Mouse (Mus musculus): Measurements from ENCODE around the gene Ctsh.
A peak's percentile ranks its signal among the peaks of the same experiment; 100 is the strongest.
"Not testable (repeated sequence)": the region's sequence is repeated elsewhere in the genome, so short reads cannot be mapped to it uniquely, and the experiment has no call there.

Gene Ctsh

GRCm38 (mm10) chr9:90059828-90060573 lies 6.0 kb downstream of the Ctsh start:
- no peak for DNase-seq

DNA sequence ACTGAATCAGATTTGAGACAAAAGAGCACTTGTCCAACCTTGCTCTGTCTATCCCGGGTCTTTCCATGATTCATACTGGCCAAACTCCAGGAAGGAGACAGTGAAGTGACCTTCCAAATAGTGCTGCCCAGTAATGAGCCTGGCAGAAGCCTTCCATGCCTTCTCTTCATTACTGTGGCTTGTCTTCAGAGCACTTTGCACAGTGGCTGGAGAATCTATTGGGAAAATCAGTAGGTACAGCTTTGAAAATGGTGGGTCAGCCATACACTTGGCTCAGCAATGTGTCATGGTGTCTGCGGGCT lies 6.6 kb downstream of the Ctsh start:
- no peak for DNase-seq

DNA sequence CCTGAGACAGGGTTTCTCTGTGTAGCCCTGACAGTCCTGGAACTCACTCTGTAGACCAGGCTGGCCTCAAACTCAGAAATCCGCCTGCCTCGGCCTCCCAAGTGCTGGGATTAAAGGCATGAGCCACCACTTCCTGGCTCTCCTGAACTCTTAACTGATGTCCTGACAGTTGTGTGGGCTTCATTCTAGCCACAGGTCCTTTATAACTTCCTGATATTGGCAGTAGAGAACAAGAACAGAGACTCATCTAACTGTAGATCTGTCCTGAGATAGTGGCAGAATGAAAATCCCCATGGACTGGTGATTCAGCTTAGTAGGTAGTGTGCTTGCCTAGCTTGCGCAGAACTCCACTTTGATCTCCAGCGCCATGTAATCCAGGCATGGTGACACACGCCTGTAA lies 7.0 kb downstream of the Ctsh start:
- DNase-seq, result not testable (repeated sequence)

DNA sequence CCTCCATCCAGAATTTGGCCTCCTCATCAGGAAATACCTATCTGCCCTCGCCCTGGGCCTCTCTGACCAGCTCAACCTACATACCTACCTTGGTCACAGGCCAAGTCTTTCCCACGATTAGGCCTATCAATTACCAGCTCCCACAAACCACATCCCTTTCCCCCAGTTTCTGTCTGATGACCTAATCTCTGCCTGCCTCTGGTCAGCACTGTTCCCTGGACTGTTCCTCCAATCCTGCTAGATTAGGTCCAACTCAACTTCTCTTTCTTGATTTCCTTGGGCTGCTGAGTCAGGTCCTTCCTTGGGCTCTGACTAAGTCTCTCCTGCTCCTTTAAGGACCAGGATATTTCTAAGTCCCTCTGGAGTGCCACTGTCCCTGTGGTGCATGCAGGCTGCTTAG lies 13.4 kb downstream of the Ctsh start:
- DNase-seq, result no peak

- DNase-seq, result no peak
Measured at GRCm38 (mm10) chr9:90068786-90069185, 14.8 kb downstream of the Ctsh start.

GRCm38 (mm10) chr9:90069485-90069884 lies 15.5 kb downstream of the Ctsh start:
- DNase-seq, result no peak

- DNase-seq, result no peak
Measured at GRCm38 (mm10) chr9:90070174-90070573, 16.2 kb downstream of the Ctsh start.

- no peak for DNase-seq
Measured at GRCm38 (mm10) chr9:90075336-90075735, 21.4 kb downstream of the Ctsh start.

- no peak for DNase-seq
Measured at GRCm38 (mm10) chr9:90076131-90076530, 22.2 kb downstream of the Ctsh start.

GRCm38 (mm10) chr9:90076849-90077461 lies 23.0 kb downstream of the Ctsh start:
- peak; percentile 53 to 62 for DNase-seq

DNA sequence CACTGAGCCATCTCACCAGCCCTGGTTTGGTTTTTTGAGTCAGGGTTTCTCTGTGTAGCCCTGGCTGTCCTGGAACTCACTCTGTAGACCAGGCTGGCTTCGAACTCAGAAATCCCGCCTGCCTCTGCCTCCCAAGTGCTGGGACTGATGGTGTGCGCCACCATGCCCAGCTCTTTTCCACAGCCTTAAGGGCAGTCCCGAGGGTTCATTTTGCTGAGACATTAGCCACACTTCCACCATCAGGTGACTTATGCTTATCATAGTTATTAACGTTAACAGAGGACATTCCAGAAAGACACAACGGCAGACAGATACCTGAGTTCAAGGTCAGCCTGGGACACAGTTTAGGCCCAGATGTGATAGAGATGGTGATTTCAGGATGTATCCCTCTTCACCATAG lies 28.0 kb downstream of the Ctsh start:
- DNase-seq, result not testable (repeated sequence)

GRCm38 (mm10) chr9:90082992-90083391 lies 29.0 kb downstream of the Ctsh start:
- DNase-seq, result no peak

GRCm38 (mm10) chr9:90084152-90084551 lies 30.2 kb downstream of the Ctsh start:
- DNase-seq, result no peak

GRCm38 (mm10) chr9:90084766-90085468 lies 31.0 kb downstream of the Ctsh start:
- no peak for DNase-seq

- no peak for DNase-seq
Measured at GRCm38 (mm10) chr9:90087906-90088485, 34.0 kb downstream of the Ctsh start.

DNA sequence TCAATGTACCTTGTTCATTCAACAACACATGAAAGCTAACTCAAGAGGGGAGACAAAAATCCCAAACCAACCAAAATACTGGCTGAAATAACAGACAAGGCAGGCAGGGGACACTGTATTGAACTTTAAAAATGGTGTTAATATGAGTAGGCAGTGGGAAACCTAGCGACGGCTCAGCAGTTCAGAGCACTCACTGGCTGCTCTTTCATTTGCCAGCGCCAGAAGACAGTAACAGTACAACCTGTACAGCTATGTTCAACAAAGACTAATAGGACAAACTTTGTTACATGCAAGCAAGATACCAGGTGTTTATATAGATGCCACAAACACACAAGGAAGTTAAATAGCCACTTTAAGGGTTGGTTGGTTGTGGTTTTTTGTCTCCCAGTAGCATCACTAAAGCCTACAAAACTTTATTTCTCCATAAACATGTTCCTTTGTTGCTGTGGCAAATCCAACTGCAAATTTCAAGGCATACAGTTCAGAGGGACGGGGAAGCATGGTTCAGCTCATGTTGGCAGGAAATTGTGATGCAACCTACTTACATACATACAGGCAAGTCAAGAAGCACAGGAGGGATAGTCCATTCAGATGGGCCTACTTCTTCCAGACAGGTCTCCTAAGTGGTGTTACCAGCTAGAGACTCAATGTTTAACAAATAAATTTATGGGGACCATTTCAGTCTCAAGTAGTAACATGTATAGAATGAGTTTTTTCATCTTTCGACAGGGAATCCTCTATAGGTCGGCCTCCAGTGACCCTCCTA lies 35.6 kb downstream of the Ctsh start:
- DNase-seq, result no peak

DNA sequence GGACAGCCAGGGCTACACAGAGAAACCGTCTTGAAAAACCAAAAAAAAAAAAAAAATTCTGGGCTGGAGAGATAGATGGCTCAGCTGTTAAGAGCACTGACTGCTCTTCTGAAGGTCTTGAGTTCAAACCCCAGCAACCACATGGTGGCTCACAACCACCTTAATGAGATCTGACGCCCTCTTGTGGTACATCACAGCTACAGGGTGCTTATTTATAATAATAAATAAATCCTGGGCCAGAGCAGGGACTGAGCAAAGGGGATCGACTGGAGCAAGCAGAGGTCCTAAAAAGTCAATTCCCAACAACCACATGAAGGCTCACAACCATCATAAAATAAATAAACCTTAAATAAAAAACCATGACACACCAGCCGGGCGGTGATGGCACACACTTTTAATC lies 45.0 kb downstream of the Ctsh start:
- DNase-seq, result no peak

- DNase-seq, result no peak
Measured at GRCm38 (mm10) chr9:90100760-90101159, 46.8 kb downstream of the Ctsh start.

DNA sequence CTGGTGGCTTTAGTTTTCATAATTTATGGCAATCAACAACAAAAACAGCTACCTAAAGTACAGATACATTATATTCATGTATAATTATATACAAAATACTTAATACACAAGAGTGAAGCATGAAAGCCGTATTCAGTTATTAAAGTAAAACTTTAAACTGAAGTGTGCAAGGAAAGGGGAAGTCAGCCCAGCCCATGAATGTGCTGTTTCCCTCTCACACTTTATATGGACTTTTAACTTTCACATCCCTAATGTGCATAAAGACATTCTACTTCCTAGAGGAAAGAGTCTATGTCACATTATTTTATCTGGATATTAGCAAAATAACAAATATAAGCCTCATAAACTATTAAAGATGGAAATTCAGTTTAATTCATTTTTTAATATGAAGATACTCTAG lies 51.5 kb downstream of the Ctsh start:
- DNase-seq, result no peak

DNA sequence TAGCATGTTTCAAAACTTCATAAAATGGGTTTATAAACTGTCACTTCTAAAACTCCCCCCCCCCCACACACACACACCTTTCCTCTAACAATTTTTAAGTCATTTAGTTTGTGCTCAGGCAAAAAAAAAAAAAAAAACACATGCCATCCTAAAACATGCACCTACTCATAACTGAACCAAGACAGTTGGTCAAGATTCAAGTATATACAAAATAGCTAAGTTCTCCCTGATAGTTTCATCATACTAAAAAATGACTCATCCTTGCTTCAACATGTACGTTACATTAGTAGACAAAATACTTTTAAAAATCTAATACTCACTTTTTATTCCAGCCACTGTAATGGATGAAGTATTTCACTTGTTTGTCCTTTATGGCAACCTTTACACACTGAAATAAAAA lies 53.0 kb downstream of the Ctsh start:
- no peak for DNase-seq

DNA sequence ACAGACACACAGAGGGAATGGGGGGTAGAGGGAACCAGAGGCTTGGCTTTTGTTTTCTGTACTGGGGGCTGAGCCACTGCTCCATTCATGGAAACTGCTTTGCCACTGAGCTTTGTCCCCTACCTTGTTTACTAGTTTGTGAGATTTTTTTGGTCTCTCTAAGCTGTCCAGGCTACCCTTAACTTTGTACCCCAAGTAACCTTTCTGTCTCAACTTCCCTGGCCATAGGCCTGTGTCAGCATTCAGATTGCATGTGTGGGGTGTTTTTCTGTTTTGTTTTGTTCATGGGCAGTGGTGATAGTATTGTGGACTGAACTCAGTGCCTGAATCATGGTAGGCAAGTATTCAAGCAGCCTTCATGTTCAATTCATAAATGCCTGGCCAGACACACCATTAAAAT lies 54.3 kb downstream of the Ctsh start:
- no peak for DNase-seq

DNA sequence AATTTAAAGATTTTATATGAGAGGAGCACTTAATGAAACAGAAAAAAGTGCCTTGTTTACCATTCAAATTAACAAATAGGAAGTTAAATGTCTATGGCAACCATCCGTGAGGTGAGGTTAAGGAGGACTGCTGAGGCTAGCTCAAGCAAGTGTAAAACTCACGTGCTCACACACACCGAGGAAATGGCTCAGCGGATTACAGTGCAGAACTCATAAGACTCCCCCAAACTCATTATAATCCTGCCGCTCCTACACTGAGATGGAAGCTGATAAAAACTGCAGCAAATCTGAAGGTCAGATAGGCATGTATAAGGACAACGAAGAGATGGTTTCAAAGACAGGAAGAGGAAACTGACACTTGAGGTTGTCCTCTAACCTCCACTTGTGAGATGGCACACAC lies 55.4 kb downstream of the Ctsh start:
- DNase-seq, result no peak

GRCm38 (mm10) chr9:90113151-90113550 lies 59.2 kb downstream of the Ctsh start:
- DNase-seq, result no peak

Measured in cerebellum, adult 18-20 months (tissue).